Mouse (Mus musculus): ENCODE measurements around the gene Arhgef33. TPM values are rescaled to one million over a fixed set of nuclear protein-coding genes. Genes with fewer than 3 reads are reported as not detected.

Arhgef33 gene
- polyA plus RNA-seq, 1 experiment = 0.01 TPM

GRCm38 (mm10) chr17:80398243-80398642 is 91.0 kb downstream of the Arhgef33 start:
- H3K79me2 ChIP-seq (ENCODE audit: control insufficient read depth, insufficient read depth) = no peaks in the 10 kb centered on the region
- TF ChIP-seq POLR2A (IDR thresholded peaks at IDR 0.05; ENCODE audit: insufficient read length, low read depth) (no peak), CEBPB (IDR thresholded peaks at IDR 0.05; ENCODE audit: insufficient read depth, poor library complexity, severe bottlenecking) (no peak), MAX (IDR thresholded peaks at IDR 0.05; ENCODE audit: low read depth) (no peak), POLR2AphosphoS2 (IDR thresholded peaks at IDR 0.05; ENCODE audit: insufficient read length, low read depth) (no peak), TCF12 (IDR thresholded peaks at IDR 0.05; ENCODE audit: insufficient read depth, poor library complexity, severe bottlenecking) (no peak), REST (IDR thresholded peaks at IDR 0.05; ENCODE audit: insufficient read depth, insufficient read length) (no peak), MYOD1 (IDR thresholded peaks at IDR 0.05; ENCODE audit: control insufficient read depth in 1 of 3, insufficient read length in 2 of 3, low read depth in 2 of 3) (no peak), SRF (IDR thresholded peaks at IDR 0.05; ENCODE audit: control insufficient read depth, insufficient read length, low read depth) (no peak), MYOG (IDR thresholded peaks at IDR 0.05; ENCODE audit: control insufficient read depth in 1 of 3, insufficient read depth in 1 of 3, insufficient read length in 2 of 3, low read depth in 2 of 3) (no peak), USF1 (IDR thresholded peaks at IDR 0.05; ENCODE audit: low read depth) (no peak), E2F4 (IDR thresholded peaks at IDR 0.05; ENCODE audit: insufficient read depth) (no peak)
- no peak overlapping the region for H3ac ChIP-seq (ENCODE audit: control insufficient read depth, insufficient read length)
- H3K4me2 ChIP-seq (ENCODE audit: low read depth) = no peak overlapping the region
- no peak overlapping the region for H3K4me3 ChIP-seq
- H3K27me3 ChIP-seq (ENCODE audit: control insufficient read depth, insufficient read depth, insufficient read length) = no peaks in the 10 kb centered on the region
- peaks cover 36% of the 10 kb centered on the region for H3K36me3 ChIP-seq (ENCODE audit: control insufficient read depth, insufficient read depth)

DNA sequence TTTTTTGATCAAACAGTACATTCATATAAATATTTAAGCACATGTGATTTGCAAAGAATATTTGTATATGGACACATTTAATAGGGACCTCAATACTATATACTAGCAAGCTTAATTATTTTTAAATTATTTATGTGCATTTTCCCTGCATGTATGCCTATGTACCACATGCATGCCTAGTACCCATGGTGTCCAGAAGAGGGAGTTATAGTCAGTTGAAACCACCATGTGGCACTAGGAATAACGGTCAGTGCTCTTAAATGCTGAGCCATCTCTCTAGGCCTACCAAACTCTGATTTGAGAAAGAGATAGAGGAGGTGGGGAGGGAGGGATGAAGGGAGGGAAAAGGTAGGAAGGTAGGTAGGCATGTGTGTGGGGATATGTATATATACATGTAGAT is 104.0 kb downstream of the Arhgef33 start:
- H3K79me2 ChIP-seq (ENCODE audit: control insufficient read depth, insufficient read depth) = no peaks in the 10 kb centered on the region
- no peak overlapping the region for H3K4me3 ChIP-seq
- H3K36me3 ChIP-seq (ENCODE audit: control insufficient read depth, insufficient read depth) = peaks cover 59% of the 10 kb centered on the region
- no peak overlapping the region for H3ac ChIP-seq (ENCODE audit: control insufficient read depth, insufficient read length)
- H3K4me2 ChIP-seq (ENCODE audit: low read depth) = no peak overlapping the region
- H3K27me3 ChIP-seq (ENCODE audit: control insufficient read depth, insufficient read depth, insufficient read length) = no peaks in the 10 kb centered on the region
- TF ChIP-seq MAX (IDR thresholded peaks at IDR 0.05; ENCODE audit: low read depth) (no peak), POLR2AphosphoS2 (IDR thresholded peaks at IDR 0.05; ENCODE audit: insufficient read length, low read depth) (no peak), CEBPB (IDR thresholded peaks at IDR 0.05; ENCODE audit: insufficient read depth, poor library complexity, severe bottlenecking) (no peak), SRF (IDR thresholded peaks at IDR 0.05; ENCODE audit: control insufficient read depth, insufficient read length, low read depth) (no peak), USF1 (IDR thresholded peaks at IDR 0.05; ENCODE audit: low read depth) (no peak), MYOD1 (IDR thresholded peaks at IDR 0.05; ENCODE audit: control insufficient read depth in 1 of 3, insufficient read length in 2 of 3, low read depth in 2 of 3) (no peak), TCF12 (IDR thresholded peaks at IDR 0.05; ENCODE audit: insufficient read depth, poor library complexity, severe bottlenecking) (no peak), POLR2A (IDR thresholded peaks at IDR 0.05; ENCODE audit: insufficient read length, low read depth) (no peak), E2F4 (IDR thresholded peaks at IDR 0.05; ENCODE audit: insufficient read depth) (no peak), MYOG (IDR thresholded peaks at IDR 0.05; ENCODE audit: control insufficient read depth in 1 of 3, insufficient read depth in 1 of 3, insufficient read length in 2 of 3, low read depth in 2 of 3) (no peak), TCF3 (IDR thresholded peaks at IDR 0.05; ENCODE audit: insufficient read length, low read depth) (no peak), REST (IDR thresholded peaks at IDR 0.05; ENCODE audit: insufficient read depth, insufficient read length) (no peak)

- no peak overlapping the region for H3K4me3 ChIP-seq
- H3K27me3 ChIP-seq (ENCODE audit: control insufficient read depth, insufficient read depth, insufficient read length) = no peaks in the 10 kb centered on the region
- TF ChIP-seq POLR2AphosphoS2 (IDR thresholded peaks at IDR 0.05; ENCODE audit: insufficient read length, low read depth) (no peak), E2F4 (IDR thresholded peaks at IDR 0.05; ENCODE audit: insufficient read depth) (no peak), MYOG (IDR thresholded peaks at IDR 0.05; ENCODE audit: control insufficient read depth in 1 of 3, insufficient read depth in 1 of 3, insufficient read length in 2 of 3, low read depth in 2 of 3) (no peak), SRF (IDR thresholded peaks at IDR 0.05; ENCODE audit: control insufficient read depth, insufficient read length, low read depth) (no peak), USF1 (IDR thresholded peaks at IDR 0.05; ENCODE audit: low read depth) (no peak), REST (IDR thresholded peaks at IDR 0.05; ENCODE audit: insufficient read depth, insufficient read length) (no peak), TCF12 (IDR thresholded peaks at IDR 0.05; ENCODE audit: insufficient read depth, poor library complexity, severe bottlenecking) (no peak), CEBPB (IDR thresholded peaks at IDR 0.05; ENCODE audit: insufficient read depth, poor library complexity, severe bottlenecking) (no peak), TCF3 (IDR thresholded peaks at IDR 0.05; ENCODE audit: insufficient read length, low read depth) (no peak), MAX (IDR thresholded peaks at IDR 0.05; ENCODE audit: low read depth) (no peak), MYOD1 (IDR thresholded peaks at IDR 0.05; ENCODE audit: control insufficient read depth in 1 of 3, insufficient read length in 2 of 3, low read depth in 2 of 3) (no peak), POLR2A (IDR thresholded peaks at IDR 0.05; ENCODE audit: insufficient read length, low read depth) (no peak)
- H3K36me3 ChIP-seq (ENCODE audit: control insufficient read depth, insufficient read depth) = peaks cover 47% of the 10 kb centered on the region
- no peak overlapping the region for H3ac ChIP-seq (ENCODE audit: control insufficient read depth, insufficient read length)
- H3K4me2 ChIP-seq (ENCODE audit: low read depth) = no peak overlapping the region
- H3K79me2 ChIP-seq (ENCODE audit: control insufficient read depth, insufficient read depth) = no peaks in the 10 kb centered on the region
Measured at GRCm38 (mm10) chr17:80418572-80419210, 111.5 kb downstream of the Arhgef33 start.

DNA sequence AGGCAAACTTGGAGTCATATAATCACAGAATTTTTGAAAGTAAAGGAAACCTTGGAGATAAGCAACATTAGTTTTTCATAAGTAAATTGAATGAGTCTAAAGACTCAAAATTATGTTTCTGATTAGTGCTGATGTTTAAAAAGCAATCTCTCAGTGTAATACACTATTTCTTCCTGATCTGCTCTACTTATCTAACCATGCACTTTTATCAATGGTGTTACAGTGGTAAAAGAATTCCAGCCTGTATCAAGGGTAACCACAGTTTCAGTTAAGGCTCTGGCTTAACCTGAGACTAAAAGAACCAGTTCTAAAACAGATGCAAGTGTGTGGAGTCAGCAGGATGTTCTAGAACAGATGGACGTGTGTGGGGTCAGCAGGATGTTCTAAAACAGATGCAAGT is 113.8 kb downstream of the Arhgef33 start:
- Histone ChIP-seq H3K27me3 (ENCODE audit: control insufficient read depth, insufficient read depth, insufficient read length) (no peaks in the 10 kb centered on the region), H3K79me2 (ENCODE audit: control insufficient read depth, insufficient read depth) (no peaks in the 10 kb centered on the region), H3K36me3 (ENCODE audit: control insufficient read depth, insufficient read depth) (peaks cover 36% of the 10 kb centered on the region), H3K4me2 (ENCODE audit: low read depth) (no peak overlapping the region), H3ac (ENCODE audit: control insufficient read depth, insufficient read length) (no peak overlapping the region), H3K4me3 (no peak overlapping the region)
- TF ChIP-seq MYOG (IDR thresholded peaks at IDR 0.05; ENCODE audit: control insufficient read depth in 1 of 3, insufficient read depth in 1 of 3, insufficient read length in 2 of 3, low read depth in 2 of 3) (no peak), E2F4 (IDR thresholded peaks at IDR 0.05; ENCODE audit: insufficient read depth) (no peak), TCF12 (IDR thresholded peaks at IDR 0.05; ENCODE audit: insufficient read depth, poor library complexity, severe bottlenecking) (no peak), REST (IDR thresholded peaks at IDR 0.05; ENCODE audit: insufficient read depth, insufficient read length) (no peak), TCF3 (IDR thresholded peaks at IDR 0.05; ENCODE audit: insufficient read length, low read depth) (no peak), SRF (IDR thresholded peaks at IDR 0.05; ENCODE audit: control insufficient read depth, insufficient read length, low read depth) (no peak), POLR2AphosphoS2 (IDR thresholded peaks at IDR 0.05; ENCODE audit: insufficient read length, low read depth) (no peak), CEBPB (IDR thresholded peaks at IDR 0.05; ENCODE audit: insufficient read depth, poor library complexity, severe bottlenecking) (no peak), MYOD1 (IDR thresholded peaks at IDR 0.05; ENCODE audit: control insufficient read depth in 1 of 3, insufficient read length in 2 of 3, low read depth in 2 of 3) (no peak), USF1 (IDR thresholded peaks at IDR 0.05; ENCODE audit: low read depth) (no peak), MAX (IDR thresholded peaks at IDR 0.05; ENCODE audit: low read depth) (no peak), POLR2A (IDR thresholded peaks at IDR 0.05; ENCODE audit: insufficient read length, low read depth) (no peak)
